Mouse (Mus musculus) skeletal muscle tissue, postnatal 0 days (tissue): ENCODE measurements around the gene Nrsn2. TPM values are rescaled to one million over a fixed set of nuclear protein-coding genes. Genes with fewer than 3 reads are reported as not detected.

ENCODE experiments used
- polyA plus RNA-seq: library from polyadenylated mRNA; unstranded; fragments of >200 nt; fragmentation: Nextera tagmentation; extraction: Ambion mirVana; gene quantifications from 2 replicates; pipeline ENCODE4 v1.2.1, GENCODE M21; 2015

The Nrsn2 gene
- polyA plus RNA-seq = 0.13 TPM in 1 of 2 replicates, not detected in the other

DNA sequence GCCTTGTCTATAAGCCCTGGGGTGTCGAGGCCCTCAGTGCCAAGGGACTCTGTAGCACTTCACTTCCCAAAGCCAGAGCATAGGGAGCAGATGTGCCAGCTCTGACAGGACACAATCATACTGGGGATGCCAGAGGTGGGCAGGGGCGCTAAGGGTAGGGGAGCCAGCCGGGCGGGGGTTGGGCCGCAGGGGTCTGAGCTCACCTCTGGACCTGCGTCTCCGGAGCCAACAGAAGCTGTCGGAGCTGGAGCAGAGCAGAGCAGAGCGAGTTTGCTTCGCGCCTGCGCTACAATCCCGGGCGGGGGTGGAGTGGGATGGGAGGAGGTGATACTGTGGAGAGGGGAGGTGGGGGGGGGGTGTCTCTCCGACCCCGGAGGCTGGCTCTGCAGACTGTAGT lies at the start of gene Nrsn2:
Gene Nrsn2 (minus strand): TSS at position 294 of the 397 bp plus-strand sequence.

DNA sequence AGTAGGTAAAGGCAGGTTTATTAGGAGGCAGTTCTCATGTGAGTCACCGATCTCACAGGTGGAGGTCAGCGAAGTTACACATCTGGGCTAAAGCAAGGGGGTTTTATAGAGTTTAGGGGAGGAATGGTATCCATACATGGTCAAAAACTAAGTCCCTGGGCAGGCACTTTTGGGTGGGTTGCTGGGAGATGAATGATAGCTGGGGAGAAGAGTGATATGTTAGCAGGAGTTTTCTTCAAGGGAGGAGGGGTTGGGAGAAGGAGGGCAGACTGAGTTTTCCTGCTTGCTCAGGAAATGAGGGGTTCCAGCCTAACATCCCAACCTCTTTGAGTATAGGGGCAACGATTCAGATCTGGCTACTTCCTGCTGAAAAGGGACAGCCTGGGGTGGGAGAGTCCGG lies 38.8 kb upstream of the Nrsn2 start, which contains the start of gene 6820408C15Rik:
Gene 6820408C15Rik (plus strand): TSS at position 301 of the 400 bp plus-strand sequence.

DNA sequence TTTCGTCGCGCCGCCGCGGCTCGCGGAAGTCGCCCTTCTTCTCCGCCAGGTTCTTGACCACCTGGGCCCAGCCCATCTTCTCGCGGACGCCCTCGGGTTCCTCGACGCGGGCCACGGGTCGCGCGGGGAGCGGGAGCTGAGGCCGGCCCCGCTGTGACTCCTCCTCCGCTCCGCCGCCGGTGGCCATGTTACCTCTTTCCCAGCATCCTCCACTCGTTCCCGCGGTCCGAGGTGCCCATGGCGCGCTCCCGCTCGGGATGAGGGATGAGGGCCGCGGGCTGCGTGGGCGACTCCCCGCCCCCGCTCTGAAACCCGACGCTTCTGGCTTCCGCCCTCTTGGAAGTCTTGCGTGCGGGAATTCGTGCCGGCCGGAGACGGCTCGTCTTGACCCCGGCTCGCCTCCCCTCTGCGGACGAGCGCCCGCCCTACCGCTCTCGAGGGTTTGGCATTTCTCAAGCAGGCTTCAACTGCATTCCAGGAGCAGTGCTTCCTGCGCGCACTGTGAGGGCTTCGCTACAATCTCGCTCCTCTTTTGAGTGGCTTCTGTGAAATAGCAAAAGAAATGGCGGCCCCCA lies 38.2 kb upstream of the Nrsn2 start, which contains the start of gene Zcchc3:
Gene Zcchc3 (minus strand): TSS at position 437 of the 575 bp plus-strand sequence.

GRCm38 (mm10) chr2:152397680-152398435 lies 21.4 kb upstream of the Nrsn2 start, which contains the start of gene Sox12:
Gene Sox12, minus strand, starts transcription at chr2:152398063.

DNA sequence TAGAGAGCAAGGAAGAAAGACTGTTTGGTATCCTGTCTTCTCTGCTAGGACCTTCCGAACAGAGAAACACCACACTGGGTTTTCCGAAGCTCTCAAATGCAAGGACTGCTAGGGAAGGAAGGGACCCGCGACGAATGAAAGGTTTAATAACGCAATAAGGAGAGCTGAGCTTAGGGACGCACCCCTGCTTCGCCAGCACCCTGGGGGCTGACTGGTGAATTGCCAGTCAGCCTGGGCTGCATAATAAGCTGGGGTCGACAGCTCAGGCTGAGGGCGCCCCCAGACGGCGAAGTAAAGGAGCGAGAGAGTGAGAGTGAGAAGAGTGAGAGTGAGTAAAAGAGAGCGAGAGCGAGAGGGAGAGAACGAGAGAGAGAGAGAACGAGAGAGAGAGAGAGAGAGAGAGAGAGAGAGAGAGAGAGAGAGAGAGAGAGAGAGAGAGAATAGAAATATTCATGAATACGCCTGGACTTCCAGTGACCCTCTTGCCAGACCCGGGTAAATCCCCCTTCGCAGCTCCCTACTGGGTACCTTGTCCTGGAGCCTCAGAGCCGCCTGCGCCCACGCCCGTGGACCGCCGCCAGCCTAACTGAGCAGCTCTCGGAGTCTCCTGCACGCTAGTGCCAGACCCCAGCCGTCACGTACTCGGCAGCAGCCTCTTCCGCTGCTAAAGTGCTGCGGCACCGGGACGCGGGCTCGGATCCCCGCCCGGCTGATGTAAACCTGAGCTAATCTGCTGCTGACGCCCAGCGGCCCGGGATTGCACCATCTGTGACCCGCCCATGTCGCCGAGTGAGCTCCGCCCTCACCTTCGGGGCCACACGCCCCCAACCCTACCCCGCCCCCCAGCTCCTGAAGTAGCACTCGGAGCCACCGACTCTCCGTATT lies 32.9 kb downstream of the Nrsn2 start, which contains the start of gene Trib3:
Gene Trib3 (minus strand): TSS at position 704 of the 885 bp plus-strand sequence.

DNA sequence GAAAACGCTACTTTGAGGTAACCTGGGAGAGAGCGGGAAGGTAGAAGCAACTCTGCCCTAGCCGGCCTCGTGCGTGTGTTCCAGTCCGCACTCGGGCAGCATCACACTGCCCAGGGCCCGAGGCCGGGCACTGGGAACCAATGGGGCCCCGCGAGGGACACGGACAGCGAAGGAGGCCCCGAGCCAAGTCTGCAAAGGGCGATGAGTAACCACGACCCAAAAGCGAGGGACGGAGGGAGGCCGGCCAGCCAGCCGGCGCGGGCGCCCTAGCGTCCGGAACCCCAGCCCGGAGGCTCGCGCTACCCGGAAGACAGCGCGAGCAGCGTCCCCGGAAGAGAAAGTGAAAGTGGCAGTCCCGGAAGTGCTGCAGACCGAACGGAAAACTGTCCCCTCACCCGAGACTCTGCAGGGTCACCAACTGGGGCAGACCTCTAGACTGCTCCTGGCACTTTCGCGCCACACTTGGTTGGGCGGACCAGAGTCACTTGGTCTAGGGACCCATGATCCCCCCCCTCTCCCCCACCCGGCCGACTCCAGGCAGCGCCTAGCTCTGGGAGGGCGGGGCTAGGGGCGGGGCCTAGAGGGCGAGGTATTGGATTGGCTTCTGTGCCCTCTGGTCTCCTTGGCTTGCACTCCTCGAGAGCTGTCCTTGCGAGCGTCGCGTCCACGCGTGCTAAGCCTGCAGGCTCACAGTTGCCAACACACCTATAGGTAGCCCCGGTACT lies 44.2 kb downstream of the Nrsn2 start, which contains the start of gene Rbck1:
Gene Rbck1 (minus strand): TSS at position 553 of the 725 bp plus-strand sequence.

Other genes starting within 250 kb of the Nrsn2 start
- 16.7 TPM in 2 replicates for gene Tcf15, start 233.1 kb downstream of the Nrsn2 start, polyA plus RNA-seq
- gene Csnk2a1, start 149.8 kb downstream of the Nrsn2 start, polyA plus RNA-seq = 59.0 and 60.8 TPM in 2 replicates
- gene Tbc1d20, start 82.8 kb downstream of the Nrsn2 start, polyA plus RNA-seq = 24.3 and 28.0 TPM in 2 replicates
- gene Rbck1, start 44.0 kb downstream of the Nrsn2 start, polyA plus RNA-seq = 40.7 and 46.3 TPM in 2 replicates
- 0.74 and 2.0 TPM in 2 replicates for gene Trib3, start 32.6 kb downstream of the Nrsn2 start, polyA plus RNA-seq
- 2.7 and 2.8 TPM in 2 replicates for gene Sox12, start 21.4 kb upstream of the Nrsn2 start, polyA plus RNA-seq
- 15.2 and 16.1 TPM in 2 replicates for gene Zcchc3, start 38.4 kb upstream of the Nrsn2 start, polyA plus RNA-seq
- 0.12 and 0.28 TPM in 2 replicates for gene 6820408C15Rik, start 38.9 kb upstream of the Nrsn2 start, polyA plus RNA-seq
- gene Defb23, start 88.0 kb upstream of the Nrsn2 start, polyA plus RNA-seq = not detected in 2 replicates
- not detected in 2 replicates for gene Defb20, start 100.4 kb upstream of the Nrsn2 start, polyA plus RNA-seq
- not detected in 2 replicates for gene Defb22, start 113.5 kb upstream of the Nrsn2 start, polyA plus RNA-seq
- gene Defb26, start 135.1 kb upstream of the Nrsn2 start, polyA plus RNA-seq = not detected in 2 replicates
- gene Defb28, start 141.6 kb upstream of the Nrsn2 start, polyA plus RNA-seq = not detected in 2 replicates
- not detected in 2 replicates for gene Defb29, start 163.5 kb upstream of the Nrsn2 start, polyA plus RNA-seq
- gene Gm17416, start 192.7 kb upstream of the Nrsn2 start, polyA plus RNA-seq = not detected in 2 replicates
- gene Defb21, start 196.1 kb upstream of the Nrsn2 start, polyA plus RNA-seq = not detected in 2 replicates
- not detected in 2 replicates for gene Defb19, start 203.7 kb upstream of the Nrsn2 start, polyA plus RNA-seq
- not detected in 2 replicates for gene Defb45, start 222.8 kb upstream of the Nrsn2 start, polyA plus RNA-seq
- gene Defb36, start 227.7 kb upstream of the Nrsn2 start, polyA plus RNA-seq = not detected in 2 replicates
- 2.4 and 2.9 TPM in 2 replicates for gene Defb25, start 246.4 kb upstream of the Nrsn2 start, polyA plus RNA-seq